Comparison of ENCODE assay signal across 10 mouse cellular contexts in genomic region chr7:35790201-35790600, GRCm38 (mm10). TPM values are rescaled to one million over a fixed set of nuclear protein-coding genes. Genes with fewer than 3 reads are reported as not detected.
A peak's percentile ranks its signal among the peaks of the same experiment; 100 is the strongest.
DNase-seq lines count a peak whose midpoint lies in the region; ATAC-seq and TF ChIP-seq lines count a peak whose summit lies in the region.
"Had no signal": no experiment of that assay in that cellular context is flagged by ENCODE, and none has a peak within 500 bp of the region (broad histone marks: within the 10 kb centered on the region; RNA-seq: fewer than 3 reads in every experiment).

No protein-coding gene starts in this region.

- no peak overlapping the region for H3K4me2 ChIP-seq in lung, postnatal 0 days (replicated peaks; ENCODE audit: low read depth, low read length)
- H3K4me2 ChIP-seq: liver, embryonic 15.5 days had no signal

- H3K9ac ChIP-seq in lung, postnatal 0 days (replicated peaks; ENCODE audit: low read depth) = no peak overlapping the region
- H3K9ac ChIP-seq: liver, embryonic 15.5 days had no signal

- no peak overlapping the region for H3K4me3 ChIP-seq in gastrocnemius, adult 2 months
- no peak overlapping the region for H3K4me3 ChIP-seq in left cerebral cortex, adult 2 months
- no peak overlapping the region for H3K4me3 ChIP-seq in lung, postnatal 0 days (ENCODE audit: low read depth, low read length)
- H3K4me3 ChIP-seq: heart, embryonic 10.5 days; liver, embryonic 15.5 days had no signal

- H3K4me1 ChIP-seq in lung, postnatal 0 days (ENCODE audit: insufficient read depth, low read depth, low read length) = no peaks in the 10 kb centered on the region; the same call in 1 of the 2 replicates
- H3K4me1 ChIP-seq: heart, embryonic 10.5 days had no signal

- H3K27ac ChIP-seq in gastrocnemius, adult 2 months = no peak overlapping the region
- no peak overlapping the region for H3K27ac ChIP-seq in left cerebral cortex, adult 2 months
- H3K27ac ChIP-seq in lung, postnatal 0 days (ENCODE audit: low read length) = no peak overlapping the region
- H3K27ac ChIP-seq: heart, embryonic 10.5 days; liver, embryonic 15.5 days had no signal

- no peak for DNase-seq in gastrocnemius, adult 2 months
- no peak for DNase-seq in gastrocnemius, postnatal 25 days
- no peak for DNase-seq in left cerebral cortex, adult 2 months (ENCODE audit: extremely low spot score in 1 of 2, low spot score in 2 of 2)
- no peak for DNase-seq in left cerebral cortex, postnatal 25 days (ENCODE audit: low spot score in 2 of 2)
- DNase-seq in ES-CJ7 (ENCODE audit: low read depth, low spot score) = peak; percentile 37
- DNase-seq in lung, postnatal 0 days (ENCODE audit: low spot score) = peak; percentile 42
- no peak for DNase-seq in urinary bladder, postnatal 14 days (ENCODE audit: low spot score)

- 82% methylated on average over 8 of the region's 8 CpGs for WGBS in lung, postnatal 0 days

- peaks cover 44% of the 10 kb centered on the region for H3K36me3 ChIP-seq in lung, postnatal 0 days (ENCODE audit: insufficient read depth, low read length)

- intact Hi-C loops in gastrocnemius, adult 2 months (cut with DNase I) = no loop called here
- intact Hi-C loops in left cerebral cortex, adult 2 months (cut with DNase I) = no loop called here
- intact Hi-C loops in left cerebral cortex, postnatal 25 days (cut with DNase I) = no loop called here

- no peaks in the 10 kb centered on the region for H3K27me3 ChIP-seq in lung, postnatal 0 days (replicated peaks; ENCODE audit: insufficient read depth, low read length)
- H3K27me3 ChIP-seq: liver, embryonic 15.5 days had no signal

- no peaks in the 10 kb centered on the region for H3K9me3 ChIP-seq in lung, postnatal 0 days (ENCODE audit: low read length)
- H3K9me3 ChIP-seq: heart, embryonic 10.5 days; liver, embryonic 15.5 days had no signal

- ATAC-seq in lung, postnatal 0 days = no peak
- ATAC-seq in inflammation-experienced regulatory T-cells, adult 6 months = no peak

- TF ChIP-seq CTCF in gastrocnemius, adult 2 months (IDR thresholded peaks at IDR 0.05) = peak; percentile 58
- TF ChIP-seq CTCF in left cerebral cortex, adult 2 months (IDR thresholded peaks at IDR 0.05) = peak; percentile 59
- peak; percentile 72 for TF ChIP-seq CTCF in lung, postnatal 0 days (IDR thresholded peaks at IDR 0.05)

- no peak for TF ChIP-seq EP300 in lung, postnatal 0 days (IDR thresholded peaks at IDR 0.05)

RNA-seq across cellular contexts. Expression of gene Zfp507, which starts 12.6 kb away (rescaled TPM):
- 10 to 100 TPM; 17.9 to 18.5 TPM for total RNA-seq in gastrocnemius, adult 2 months (2021)
- total RNA-seq in gastrocnemius, postnatal 25 days (2021) = 10 to 100 TPM; 13.8 to 15.4 TPM
- 10 to 100 TPM; 29.9 to 32.2 TPM for total RNA-seq in left cerebral cortex, adult 2 months (2021)
- 10 to 100 TPM; 28.9 to 31.8 TPM for total RNA-seq in left cerebral cortex, postnatal 25 days (2021)
- polyA plus RNA-seq in lung, postnatal 0 days (2015; fragmentation: Nextera tagmentation; extraction: Ambion mirVana) = 6.9 and 10.1 TPM in 2 replicates
- polyA plus RNA-seq in inflammation-experienced regulatory T-cells, adult 6 months (2017; shearing (Covaris generic)) = 1 to 10 TPM; 3.7 to 7.9 (median 7.8) TPM

RNA-seq across cellular contexts. Expression of gene Dpy19l3, which starts 35.9 kb away (rescaled TPM):
- 1 to 10 TPM; 5.8 to 7.1 TPM for total RNA-seq in gastrocnemius, adult 2 months (2021)
- 1 to 10 TPM; 5.0 TPM for total RNA-seq in gastrocnemius, postnatal 25 days (2021)
- 10 to 100 TPM; 65.4 to 90.4 TPM for total RNA-seq in left cerebral cortex, adult 2 months (2021)
- total RNA-seq in left cerebral cortex, postnatal 25 days (2021) = 10 to 100 TPM; 64.0 to 68.2 TPM
- polyA plus RNA-seq in lung, postnatal 0 days (2015; fragmentation: Nextera tagmentation; extraction: Ambion mirVana) = 14.3 and 16.2 TPM in 2 replicates
- 10 to 100 TPM; 32.9 to 50.5 (median 38.3) TPM for polyA plus RNA-seq in inflammation-experienced regulatory T-cells, adult 6 months (2017; shearing (Covaris generic))

Comparison
In these comparisons a context has a peak if more than half of its experiments do, and no peak if none do; other contexts are left out.
1. DNase-seq: peak in ES-CJ7 (single experiment) and lung, postnatal 0 days (single experiment); none in gastrocnemius, adult 2 months (single experiment), gastrocnemius, postnatal 25 days (single experiment), left cerebral cortex, adult 2 months (0 of 2), left cerebral cortex, postnatal 25 days (0 of 2) and urinary bladder, postnatal 14 days (single experiment).
2. RNA of gene Dpy19l3, which starts 35.9 kb away (total RNA-seq): 65.4 to 90.4 TPM in left cerebral cortex, adult 2 months and 64.0 to 68.2 TPM in left cerebral cortex, postnatal 25 days; 5.8 to 7.1 TPM in gastrocnemius, adult 2 months and 5.0 TPM in gastrocnemius, postnatal 25 days; every median in the first group is over 4 times any median in the second.
3. Peak in every context shown above with its lines, with median percentiles within 50 percentile points of each other: CTCF ChIP-seq.